Mouse (Mus musculus) B cell, adult 62 days (primary cell): ENCODE data around the gene Bahcc1. TPM values are rescaled to one million over a fixed set of nuclear protein-coding genes. Genes with fewer than 3 reads are reported as not detected.

Source experiments
- total RNA-seq: library from RNA; stranded (reverse); gene quantifications from 4 replicates; pipeline ENCODE4 v1.2.4, GENCODE M21; 2023

The Bahcc1 gene
- total RNA-seq = 0.12 to 0.75 TPM (median 0.14 TPM) in 3 of 4 replicates, not detected in the other

DNA sequence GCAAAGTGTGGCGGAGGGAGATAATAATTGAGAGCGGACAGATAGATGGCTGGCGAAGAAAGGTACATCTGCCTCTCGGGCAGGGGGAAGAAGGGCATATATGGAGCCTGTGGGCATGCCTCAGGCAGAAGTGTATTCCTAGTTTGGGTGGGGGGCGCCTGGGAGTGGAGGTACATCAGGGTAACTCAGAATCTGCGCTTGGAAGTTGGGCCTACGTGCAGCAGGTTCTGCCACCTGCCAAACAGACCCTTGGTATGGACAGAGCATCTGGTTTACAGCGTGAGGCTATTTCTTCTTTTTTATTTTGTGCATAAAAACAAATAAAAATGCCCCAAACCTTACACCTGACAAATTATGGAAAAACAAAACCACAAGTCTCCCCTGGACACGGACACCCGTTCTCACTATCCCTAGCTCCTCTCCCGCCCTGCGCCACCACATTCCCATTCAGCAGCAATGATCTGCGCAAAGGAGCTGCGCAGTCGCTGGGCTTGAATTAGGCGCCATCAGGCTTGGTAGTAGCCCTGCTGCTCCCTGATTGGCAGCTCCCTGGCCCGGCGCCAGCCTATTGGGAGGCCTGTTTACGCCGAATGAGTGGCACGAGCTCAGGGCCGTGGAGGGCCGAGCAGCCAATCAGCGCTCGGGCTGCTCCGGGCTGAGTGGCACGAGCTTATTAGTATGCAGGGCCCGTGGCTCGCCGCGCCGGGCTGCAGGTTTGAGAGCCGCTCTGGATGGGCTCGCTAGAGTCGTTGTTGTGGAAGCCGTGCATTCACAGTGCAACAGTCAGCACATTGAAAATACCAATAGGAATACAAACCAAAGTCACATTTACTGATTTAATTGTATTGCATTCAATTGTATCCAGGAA is at the start of gene Bahcc1:
TSS of gene Bahcc1 (plus strand) at position 718 of the 868 bp plus-strand sequence.

Other genes with a start within 250 kb of the Bahcc1 start
- gene Aatk, start 185.8 kb upstream of the Bahcc1 start, total RNA-seq = 0.12 to 0.24 TPM (median 0.14 TPM) in 3 of 4 replicates, not detected in the other
- gene Cep131, start 146.1 kb upstream of the Bahcc1 start, total RNA-seq = 16.3 to 18.8 TPM (median 17.4 TPM) in 4 replicates
- gene Tepsin, start 134.2 kb upstream of the Bahcc1 start, total RNA-seq = 15.9 to 20.5 TPM (median 19.4 TPM) in 4 replicates
- 28.1 to 38.5 TPM (median 32.8 TPM) in 4 replicates for gene Ndufaf8, start 134.0 kb upstream of the Bahcc1 start, total RNA-seq
- gene Slc38a10, start 81.6 kb upstream of the Bahcc1 start, total RNA-seq = 89.6 to 117 TPM (median 102 TPM) in 4 replicates
- 1,282 to 1,325 TPM (median 1,304 TPM) in 4 replicates for gene Actg1, start 115.6 kb downstream of the Bahcc1 start, total RNA-seq
- gene Fscn2, start 128.6 kb downstream of the Bahcc1 start, total RNA-seq = not detected in 4 replicates
- gene Faap100, start 145.8 kb downstream of the Bahcc1 start, total RNA-seq = 16.9 to 32.5 TPM (median 24.3 TPM) in 4 replicates
- 65.3 to 69.1 TPM (median 67.1 TPM) in 4 replicates for gene Nploc4, start 204.8 kb downstream of the Bahcc1 start, total RNA-seq
- 0.69 to 24.1 TPM in 2 of 4 replicates, not detected in the others for gene Tspan10, start 209.7 kb downstream of the Bahcc1 start, total RNA-seq
- 0.88 TPM in 1 of 4 replicates, not detected in the others for gene Pde6g, start 220.6 kb downstream of the Bahcc1 start, total RNA-seq
- 4.3 to 7.5 TPM (median 4.8 TPM) in 4 replicates for gene Oxld1, start 225.1 kb downstream of the Bahcc1 start, total RNA-seq
- gene Ccdc137, start 225.2 kb downstream of the Bahcc1 start, total RNA-seq = 28.8 to 40.2 TPM (median 32.1 TPM) in 4 replicates
- gene Arl16, start 234.7 kb downstream of the Bahcc1 start, total RNA-seq = 4.9 to 14.4 TPM (median 11.7 TPM) in 4 replicates